In the genomic region with DNA sequence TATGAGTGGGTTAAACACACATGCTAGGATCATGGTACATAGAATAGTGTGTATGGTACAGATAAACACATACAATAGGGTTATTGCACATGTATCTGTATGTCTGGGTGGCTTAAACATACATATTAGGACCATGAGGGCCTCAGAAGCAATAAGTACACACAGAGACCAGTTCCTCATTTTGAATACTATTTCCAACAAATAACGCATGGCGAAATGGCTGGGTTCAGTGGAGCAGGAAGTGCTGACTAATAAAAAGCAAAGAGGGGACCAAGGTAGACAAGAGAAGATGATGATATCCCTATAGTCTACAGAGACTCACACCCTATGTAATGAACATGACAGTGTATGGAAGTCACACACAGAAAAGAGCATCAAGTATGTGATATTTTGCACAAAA, we compare ENCODE assay signal across 33 mouse cellular contexts. TPM values are rescaled to one million over a fixed set of nuclear protein-coding genes. Genes with fewer than 3 reads are reported as not detected.
"Had no signal": no experiment of that assay in that cellular context is flagged by ENCODE, and none has a peak within 500 bp of the region (broad histone marks: within the 10 kb centered on the region; RNA-seq: fewer than 3 reads in every experiment).

No protein-coding gene starts in this region.

- H3K9me3 ChIP-seq: kidney, embryonic 15.5 days; limb, embryonic 10.5 days; limb, embryonic 13.5 days; liver, embryonic 12.5 days; liver, embryonic 15.5 days; lung, embryonic 15.5 days; midbrain, embryonic 10.5 days; midbrain, embryonic 13.5 days; neural tube, embryonic 13.5 days; stomach, embryonic 15.5 days had no signal

- H3K4me2 ChIP-seq: kidney, embryonic 15.5 days; limb, embryonic 13.5 days; liver, embryonic 12.5 days; liver, embryonic 15.5 days; lung, embryonic 15.5 days; midbrain, embryonic 13.5 days; neural tube, embryonic 13.5 days; stomach, embryonic 15.5 days had no signal

- H3K4me3 ChIP-seq: kidney, embryonic 15.5 days; limb, embryonic 10.5 days; limb, embryonic 13.5 days; liver, embryonic 12.5 days; liver, embryonic 15.5 days; lung, embryonic 15.5 days; megakaryocyte, embryonic 14.5 days; midbrain, embryonic 10.5 days; midbrain, embryonic 13.5 days; myocyte; neural tube, embryonic 13.5 days; stomach, embryonic 15.5 days had no signal

- H3K36me3 ChIP-seq: kidney, embryonic 15.5 days; limb, embryonic 10.5 days; limb, embryonic 13.5 days; liver, embryonic 12.5 days; liver, embryonic 15.5 days; lung, embryonic 15.5 days; midbrain, embryonic 10.5 days; midbrain, embryonic 13.5 days; neural tube, embryonic 13.5 days; stomach, embryonic 15.5 days had no signal

- H3K4me1 ChIP-seq: liver, embryonic 12.5 days; liver, embryonic 15.5 days; lung, embryonic 15.5 days; midbrain, embryonic 10.5 days; midbrain, embryonic 13.5 days; neural tube, embryonic 13.5 days; stomach, embryonic 15.5 days had no signal

- H3K27me3 ChIP-seq: kidney, embryonic 15.5 days; limb, embryonic 13.5 days; liver, embryonic 12.5 days; liver, embryonic 15.5 days; lung, embryonic 15.5 days; midbrain, embryonic 13.5 days; neural tube, embryonic 13.5 days; stomach, embryonic 15.5 days had no signal

- DNase-seq: kidney, adult 8-10 months; kidney, postnatal 10 days; kidney, postnatal 4 days; liver; lung, adult 18-20 months; lung, postnatal 10 days; lung, postnatal 36 days; retina, postnatal 1 day; right cerebral cortex, postnatal 25 days; spleen, adult 18-20 months; thymus, adult 18-20 months; thymus, postnatal 14 days; thymus, postnatal 4 days had no signal

- H3K9ac ChIP-seq: kidney, embryonic 15.5 days; limb, embryonic 13.5 days; liver, embryonic 12.5 days; liver, embryonic 15.5 days; lung, embryonic 15.5 days; midbrain, embryonic 13.5 days; neural tube, embryonic 13.5 days; stomach, embryonic 15.5 days had no signal

- H3K27ac ChIP-seq: kidney, embryonic 15.5 days; limb, embryonic 10.5 days; limb, embryonic 13.5 days; liver, embryonic 12.5 days; liver, embryonic 15.5 days; lung, embryonic 15.5 days; midbrain, embryonic 10.5 days; midbrain, embryonic 13.5 days; neural tube, embryonic 13.5 days; stomach, embryonic 15.5 days had no signal

- ATAC-seq: liver, embryonic 12.5 days; midbrain, embryonic 13.5 days; midbrain, embryonic 16.5 days had no signal

RNA-seq across cellular contexts. Expression of a gene that starts 2.3 kb away (rescaled TPM):
- total RNA-seq: layer of hippocampus, adult 18-20 months; layer of hippocampus, postnatal 14 days; left cerebral cortex, postnatal 25 days; monocyte, adult 5-6 weeks; neutrophil, adult 5-6 weeks had no signal
- polyA plus RNA-seq: limb, embryonic 10.5 days; limb, embryonic 13.5 days; liver, embryonic 12.5 days; liver, embryonic 15.5 days; midbrain, embryonic 10.5 days; midbrain, embryonic 13.5 days; midbrain, embryonic 16.5 days; neural tube, embryonic 13.5 days; testis, adult 2 months had no signal

RNA-seq across cellular contexts. Expression of a gene that starts 28.8 kb away (rescaled TPM):
- total RNA-seq: layer of hippocampus, adult 18-20 months; layer of hippocampus, postnatal 14 days; left cerebral cortex, adult 8-10 months; left cerebral cortex, postnatal 25 days; monocyte, adult 5-6 weeks; neutrophil, adult 5-6 weeks had no signal
- polyA plus RNA-seq: limb, embryonic 10.5 days; limb, embryonic 13.5 days; liver, embryonic 12.5 days; lung, embryonic 15.5 days; midbrain, embryonic 10.5 days; midbrain, embryonic 13.5 days; midbrain, embryonic 16.5 days; neural tube, embryonic 13.5 days; testis, adult 2 months had no signal

RNA-seq across cellular contexts. Expression of a gene that starts 45.5 kb away (rescaled TPM):
- total RNA-seq: monocyte, adult 5-6 weeks had no signal
